Mouse (Mus musculus) A20 (cell line): ENCODE results near the gene Acat2.
A peak's percentile ranks its signal among the peaks of the same experiment; 100 is the strongest.
"Not testable (repeated sequence)": the region's sequence is repeated elsewhere in the genome, so short reads cannot be mapped to it uniquely, and the experiment has no call there.

ENCODE experiments used
- DNase-seq: peaks from one replicate; pipeline ENCODE4 v3.0.0-alpha.2; 2011; ENCODE audit warnings: low read depth, low spot score

The Acat2 gene

GRCm38 (mm10) chr17:12960331-12960873 is at the start of gene Acat2:
Gene Acat2 (minus strand): TSS chr17:12960747.
- peak; percentile 97 for DNase-seq

- peak; percentile 74 for DNase-seq
Measured at GRCm38 (mm10) chr17:13009887-13010286, 49.3 kb upstream of the Acat2 start.

- DNase-seq: peak; percentile 83
Measured at GRCm38 (mm10) chr17:13008528-13008927, 48.0 kb upstream of the Acat2 start.

GRCm38 (mm10) chr17:13007730-13008425 is 47.3 kb upstream of the Acat2 start:
- peak; percentile 97 for DNase-seq

GRCm38 (mm10) chr17:13006984-13007383 is 46.4 kb upstream of the Acat2 start:
- no peak for DNase-seq

- not testable (repeated sequence) for DNase-seq
Measured at GRCm38 (mm10) chr17:13006546-13006945, 46.0 kb upstream of the Acat2 start, which contains the start of gene Sod2. Gene Sod2 (plus strand): TSS chr17:13006846.

- not testable (repeated sequence) for DNase-seq
Measured at GRCm38 (mm10) chr17:13004436-13004835, 43.9 kb upstream of the Acat2 start.

- not testable (repeated sequence) for DNase-seq
Measured at GRCm38 (mm10) chr17:13002243-13002642, 41.7 kb upstream of the Acat2 start.

- DNase-seq: no peak
Measured at GRCm38 (mm10) chr17:12999069-12999468, 38.5 kb upstream of the Acat2 start.

GRCm38 (mm10) chr17:12997890-12998289 is 37.3 kb upstream of the Acat2 start:
- DNase-seq: no peak

GRCm38 (mm10) chr17:12996345-12996744 is 35.8 kb upstream of the Acat2 start:
- DNase-seq: peak; percentile 64

GRCm38 (mm10) chr17:12994069-12994468 is 33.5 kb upstream of the Acat2 start, which contains the start of gene Wtap:
Gene Wtap (minus strand): TSS chr17:12994169.
- DNase-seq: no peak

GRCm38 (mm10) chr17:12992470-12992991 is 32.0 kb upstream of the Acat2 start:
- peak; percentile 98 for DNase-seq

- DNase-seq: peak; percentile 92
Measured at GRCm38 (mm10) chr17:12991635-12992358, 31.2 kb upstream of the Acat2 start.

- peak; percentile 90 for DNase-seq
Measured at GRCm38 (mm10) chr17:12991194-12991634, 30.7 kb upstream of the Acat2 start.

GRCm38 (mm10) chr17:12990567-12991145 is 30.1 kb upstream of the Acat2 start:
- DNase-seq: peak; percentile 50

GRCm38 (mm10) chr17:12988096-12988495 is 27.5 kb upstream of the Acat2 start:
- DNase-seq: peak; percentile 39

GRCm38 (mm10) chr17:12983988-12984387 is 23.4 kb upstream of the Acat2 start:
- no peak for DNase-seq

- DNase-seq: no peak
Measured at GRCm38 (mm10) chr17:12978546-12978945, 18.0 kb upstream of the Acat2 start.

- DNase-seq: no peak
Measured at GRCm38 (mm10) chr17:12973851-12974250, 13.3 kb upstream of the Acat2 start.

GRCm38 (mm10) chr17:12967173-12967572 is 6.6 kb upstream of the Acat2 start:
- no peak for DNase-seq

- no peak for DNase-seq
Measured at GRCm38 (mm10) chr17:12963476-12963875, 2.9 kb upstream of the Acat2 start.
